Mouse (Mus musculus) CH12.LX (cell line): Measurements from ENCODE around the gene Il11ra1.
"Not testable (repeated sequence)": the region's sequence is repeated elsewhere in the genome, so short reads cannot be mapped to it uniquely, and the experiment has no call there.

Experiments used
- CHD2 ChIP-seq: IDR thresholded peaks from 2 replicates; pipeline ENCODE4 v1.6.1; 2011; ENCODE audit warnings: low read length, improper control_type of control experiment
- CTCF ChIP-seq, 2 experiments: IDR thresholded peaks in 1 of 2; conservative IDR thresholded peaks in 1 of 2; 2 replicates each; pipeline ENCODE4 v1.5.1; 2011 to 2012; ENCODE audit warnings: low read depth in 2 of 2, low read length in 2 of 2, improper control_type of control experiment in 1 of 2, inconsistent platforms in 1 of 2, mild to moderate bottlenecking in 1 of 2, moderate library complexity in 1 of 2
- EP300 ChIP-seq: IDR thresholded peaks from 2 replicates; pipeline ENCODE4 v1.6.1; 2011; ENCODE audit warnings: low read length, improper control_type of control experiment
- GABPA ChIP-seq: IDR thresholded peaks from 2 replicates; pipeline ENCODE4 v1.6.1; 2012; ENCODE audit warnings: low read depth, low read length, improper control_type of control experiment, inconsistent platforms; ENCODE audit not compliant: insufficient replicate concordance
- POLR2A ChIP-seq: IDR thresholded peaks from 2 replicates; pipeline ENCODE4 v1.6.1; 2011; ENCODE audit warnings: low read depth, mild to moderate bottlenecking, improper control_type of control experiment, low read length
- RCOR1 ChIP-seq: conservative IDR thresholded peaks from 2 replicates; pipeline ENCODE4 v1.6.1; 2012; ENCODE audit warnings: low read depth, mild to moderate bottlenecking, inconsistent platforms, low read length, improper control_type of control experiment
- TCF12 ChIP-seq: IDR thresholded peaks from 2 replicates; pipeline ENCODE4 v1.6.1; 2014; ENCODE audit warnings: low read depth, mild to moderate bottlenecking, inconsistent platforms, low read length, improper control_type of control experiment
- USF2 ChIP-seq: conservative IDR thresholded peaks from 2 replicates; pipeline ENCODE4 v1.6.1; 2011; ENCODE audit warnings: low read depth, low read length, improper control_type of control experiment
- ZC3H11A ChIP-seq: IDR thresholded peaks from 2 replicates; pipeline ENCODE4 v1.6.1; 2012; ENCODE audit warnings: low read depth, mild to moderate bottlenecking, inconsistent platforms, low read length, improper control_type of control experiment

- not testable (repeated sequence) for TF ChIP-seq ZC3H11A; TCF12; GABPA; RCOR1; USF2; EP300; CHD2; POLR2A; CTCF (conservative IDR thresholded peaks at IDR 0.05 in 1 of 2, IDR thresholded peaks at IDR 0.05 in 1 of 2; ENCODE audit: low read depth in 2 of 2, low read length in 2 of 2)
Measured at GRCm38 (mm10) chr4:41699783-41700182, at the start of gene Il11ra1.
